Mouse (Mus musculus): ENCODE data around the gene Gm5136. TPM values are rescaled to one million over a fixed set of nuclear protein-coding genes. Genes with fewer than 3 reads are reported as not detected.

Gene Gm5136
- not detected in 2 replicates for polyA plus RNA-seq (2021; fragmentation: Nextera tagmentation)
- long read RNA-seq, experiment 1, partial matches to known transcripts = 0 of 1 reads
- long read RNA-seq, experiment 1, other reads (novel, unspliced or antisense) = 0 of 1 reads
- long read RNA-seq, experiment 2 = 0 reads

DNA sequence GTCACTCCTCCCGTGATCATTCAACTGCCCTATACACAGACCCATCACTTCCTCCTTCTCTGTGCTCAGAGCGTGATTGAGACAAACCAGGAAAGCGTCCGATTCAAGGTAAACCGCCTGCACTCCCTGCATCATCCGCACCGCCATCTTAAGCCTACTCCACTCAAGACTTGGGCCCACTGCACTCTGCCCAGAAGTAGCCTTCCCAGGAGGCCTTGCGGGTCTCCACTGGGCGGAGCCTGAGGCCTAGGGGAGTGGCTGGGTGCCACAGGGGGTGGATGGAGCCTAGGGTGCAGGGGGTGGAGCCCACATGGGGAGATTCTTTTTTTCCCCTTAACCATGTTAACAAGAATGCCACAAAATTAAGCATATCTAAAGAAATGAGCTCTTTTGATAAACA, at the start of gene Gm5136:
Gene Gm5136 (minus strand): TSS at position 215 of the 400 bp plus-strand sequence.

